Mouse (Mus musculus) midbrain, embryonic 16.5 days (tissue): ENCODE measurements around the gene Tubg2. TPM values are rescaled to one million over a fixed set of nuclear protein-coding genes. Genes with fewer than 3 reads are reported as not detected.
A peak's percentile ranks its signal among the peaks of the same experiment; 100 is the strongest.

ENCODE experiments used
- ATAC-seq: fragments of 200-750 bp; cut with Nextera tagmentation; 2 replicates; pipeline ENCODE4 v1.8.0; 2017; ENCODE audit warnings: moderate TSS enrichment
- H3K27ac ChIP-seq: fragments of 300-500 bp; sonication (generic); 2 replicates; pipeline ENCODE4 v1.5.1; 2014; ENCODE audit warnings: mild to moderate bottlenecking, low read length, mixed read lengths
- H3K27me3 ChIP-seq: fragments of 300-500 bp; sonication (generic); 2 replicates; pipeline ENCODE4 v1.6.1; 2014; ENCODE audit warnings: low read depth, low read length, mixed read lengths; ENCODE audit not compliant: control insufficient read depth, insufficient read depth
- H3K36me3 ChIP-seq: fragments of 300-500 bp; sonication (generic); 2 replicates; pipeline ENCODE4 v1.6.1; 2014; ENCODE audit warnings: mild to moderate bottlenecking, low read length, moderate library complexity, mixed read lengths; ENCODE audit not compliant: control insufficient read depth, insufficient read depth
- H3K4me1 ChIP-seq: fragments of 300-500 bp; sonication (generic); 2 replicates; pipeline ENCODE4 v1.6.1; 2014; ENCODE audit warnings: mild to moderate bottlenecking, low read length, mixed read lengths; ENCODE audit not compliant: control insufficient read depth, insufficient read depth
- H3K4me2 ChIP-seq: fragments of 300-500 bp; sonication (generic); 2 replicates; pipeline ENCODE4 v1.6.1; 2014; ENCODE audit warnings: mild to moderate bottlenecking, low read length, mixed read lengths
- H3K4me3 ChIP-seq: fragments of 300-500 bp; sonication (generic); 2 replicates; pipeline ENCODE4 v1.5.1; 2014; ENCODE audit warnings: low read depth, mild to moderate bottlenecking, low read length, moderate library complexity, mixed read lengths
- H3K9ac ChIP-seq: fragments of 300-500 bp; sonication (generic); 2 replicates; pipeline ENCODE4 v1.6.1; 2014; ENCODE audit warnings: low read depth, low read length, mixed read lengths
- H3K9me3 ChIP-seq: fragments of 300-500 bp; sonication (generic); replicated peaks from 2 replicates; pipeline ENCODE4 v1.6.1; 2014; ENCODE audit warnings: mild to moderate bottlenecking, low read length, mixed read lengths; ENCODE audit not compliant: control insufficient read depth, poor library complexity, severe bottlenecking
- WGBS: fragments of 180-500 bp; shearing (Covaris S2); extraction: QIAGEN DNeasy Blood & Tissue Kit; methylation state at CpG from one replicate; pipeline ENCODE4 v1.1.7; 2014; 5-methylcytosine and 5-hydroxymethylcytosine counted together
- microRNA-seq: library from miRNA; unstranded; fragments of <30 nt; microRNA quantifications from one replicate; pipeline ENCODE4, GENCODE M21; 2017
- polyA plus RNA-seq: library from polyadenylated mRNA; unstranded; fragments of >200 nt; fragmentation: Nextera tagmentation; extraction: Ambion mirVana; gene quantifications from 2 replicates; pipeline ENCODE4 v1.2.1, GENCODE M21; 2015

Gene Tubg2
- polyA plus RNA-seq, 1 experiment from 2014 or later = 71.4 TPM

DNA sequence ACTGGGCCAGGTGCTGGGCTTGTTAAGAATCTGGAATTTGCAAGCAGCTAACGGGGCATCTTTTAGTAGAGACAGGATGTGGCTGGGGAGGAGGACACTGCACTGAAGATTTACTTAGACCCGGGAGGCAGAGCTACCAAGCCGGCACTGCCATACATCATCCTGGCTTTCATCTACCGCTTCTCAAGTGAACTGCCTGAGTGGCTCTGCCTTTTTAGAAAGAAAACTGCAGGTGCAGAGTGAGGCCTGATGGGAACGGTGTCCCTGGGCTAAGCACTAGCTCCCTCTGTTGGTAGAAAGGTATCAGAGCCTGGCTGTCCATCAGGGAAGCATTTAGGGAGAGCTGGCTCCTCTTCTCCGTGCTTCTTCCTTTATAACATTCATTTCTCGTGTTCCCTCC lies 45.3 kb downstream of the Tubg2 start:
- Histone ChIP-seq H3K4me1 (0 out of 2 replicates have a peak, but pooled peaks cover 3% of the 10 kb centered on the region), H3K27me3 (no peaks in the 10 kb centered on the region), H3K27ac (no peak overlapping the region), H3K9me3 (no peaks in the 10 kb centered on the region), H3K4me2 (no peak overlapping the region), H3K4me3 (no peak overlapping the region), H3K9ac (peak overlapping the region; percentile 18; the same call in 1 of the 2 replicates), H3K36me3 (peaks cover 13% of the 10 kb centered on the region; the same call in 1 of the 2 replicates)
- WGBS = 25% methylated on average over 7 of the region's 7 CpGs
- no peak for ATAC-seq

Small RNA genes within 50 kb of the gene (microRNA-seq; reads per million reads assigned to microRNA genes)
- not detected for gene Gm27626

Other genes with a start within 250 kb of the Tubg2 start
- gene Stat3, start 216.4 kb upstream of the Tubg2 start, polyA plus RNA-seq = 37.3 and 39.0 TPM in 2 replicates
- 40.0 TPM in 2 replicates for gene Cavin1, start 185.0 kb upstream of the Tubg2 start, polyA plus RNA-seq
- 155 and 172 TPM in 2 replicates for gene Atp6v0a1, start 146.5 kb upstream of the Tubg2 start, polyA plus RNA-seq
- gene Naglu, start 85.9 kb upstream of the Tubg2 start, polyA plus RNA-seq = 13.2 and 14.2 TPM in 2 replicates
- gene Hsd17b1, start 77.5 kb upstream of the Tubg2 start, polyA plus RNA-seq = 0.21 and 0.49 TPM in 2 replicates
- 42.0 and 43.5 TPM in 2 replicates for gene Coasy, start 73.3 kb upstream of the Tubg2 start, polyA plus RNA-seq
- 93.8 and 96.5 TPM in 2 replicates for gene Mlx, start 68.6 kb upstream of the Tubg2 start, polyA plus RNA-seq
- 15.2 and 17.6 TPM in 2 replicates for gene Psmc3ip, start 60.5 kb upstream of the Tubg2 start, polyA plus RNA-seq
- gene Retreg3, start 36.0 kb upstream of the Tubg2 start, polyA plus RNA-seq = 24.4 and 25.4 TPM in 2 replicates
- 72.6 and 75.0 TPM in 2 replicates for gene Tubg1, start 36.0 kb upstream of the Tubg2 start, polyA plus RNA-seq
- 4.2 and 4.7 TPM in 2 replicates for gene Cntnap1, start 14.6 kb downstream of the Tubg2 start, polyA plus RNA-seq
- gene Plekhh3, start 15.4 kb downstream of the Tubg2 start, polyA plus RNA-seq = 6.5 and 7.6 TPM in 2 replicates
- 0.47 and 0.62 TPM in 2 replicates for gene Ccr10, start 19.5 kb downstream of the Tubg2 start, polyA plus RNA-seq
- gene Ezh1, start 70.6 kb downstream of the Tubg2 start, polyA plus RNA-seq = 30.8 and 34.4 TPM in 2 replicates
- 79.5 and 83.8 TPM in 2 replicates for gene Ramp2, start 90.1 kb downstream of the Tubg2 start, polyA plus RNA-seq
- gene Vps25, start 97.8 kb downstream of the Tubg2 start, polyA plus RNA-seq = 115 and 119 TPM in 2 replicates
- 6.4 and 7.4 TPM in 2 replicates for gene Wnk4, start 104.7 kb downstream of the Tubg2 start, polyA plus RNA-seq
- 0.71 and 0.80 TPM in 2 replicates for gene Cntd1, start 123.1 kb downstream of the Tubg2 start, polyA plus RNA-seq
- gene Coa3, start 123.2 kb downstream of the Tubg2 start, polyA plus RNA-seq = 208 and 224 TPM in 2 replicates
- gene Becn1, start 146.4 kb downstream of the Tubg2 start, polyA plus RNA-seq = 159 and 177 TPM in 2 replicates
- 107 and 121 TPM in 2 replicates for gene Psme3, start 160.3 kb downstream of the Tubg2 start, polyA plus RNA-seq
- gene Aoc2, start 169.2 kb downstream of the Tubg2 start, polyA plus RNA-seq = 2.0 and 2.2 TPM in 2 replicates
- 0.13 and 0.14 TPM in 2 replicates for gene Aoc3, start 174.7 kb downstream of the Tubg2 start, polyA plus RNA-seq
- not detected in 2 replicates for gene G6pc, start 211.7 kb downstream of the Tubg2 start, polyA plus RNA-seq